Mouse (Mus musculus): ENCODE data around the gene Vmo1.

- TF ChIP-seq POLR2A (IDR thresholded peaks at IDR 0.05; ENCODE audit: borderline replicate concordance, control insufficient read depth, low read depth, low read length) (no peak), CTCF (IDR thresholded peaks at IDR 0.05; ENCODE audit: control insufficient read depth, insufficient read depth, low read length) (no peak)
Observed at GRCm38 (mm10) chr11:70514288-70514687, at the start of gene Vmo1.
